Mouse (Mus musculus): Measurements from ENCODE around the gene Trim8. TPM values are rescaled to one million over a fixed set of nuclear protein-coding genes. Genes with fewer than 3 reads are reported as not detected.
A peak's percentile ranks its signal among the peaks of the same experiment; 100 is the strongest.

Trim8 gene
- total RNA-seq, 2 experiments from 2014 or later = 105 to 109 TPM

GRCm38 (mm10) chr19:46521698-46522097 is 20.2 kb downstream of the Trim8 start:
- no peak for DNase-seq (ENCODE audit: extremely low spot score in 1 of 2, low spot score in 1 of 2)

- no peak for DNase-seq (ENCODE audit: extremely low spot score in 1 of 2, low spot score in 1 of 2)
Observed at GRCm38 (mm10) chr19:46522433-46523044, 21.0 kb downstream of the Trim8 start.

GRCm38 (mm10) chr19:46523131-46523479 is 21.6 kb downstream of the Trim8 start:
- DNase-seq (ENCODE audit: extremely low spot score in 1 of 2, low spot score in 1 of 2) = no peak

- DNase-seq (ENCODE audit: extremely low spot score in 1 of 2, low spot score in 1 of 2) = peak in 1 of 2 experiments; percentile 47
Observed at GRCm38 (mm10) chr19:46523480-46524151, 22.1 kb downstream of the Trim8 start.

GRCm38 (mm10) chr19:46524152-46524544 is 22.6 kb downstream of the Trim8 start:
- no peak for DNase-seq (ENCODE audit: extremely low spot score in 1 of 2, low spot score in 1 of 2)

GRCm38 (mm10) chr19:46524601-46525321 is 23.3 kb downstream of the Trim8 start:
- DNase-seq (ENCODE audit: extremely low spot score in 1 of 2, low spot score in 1 of 2) = no peak

GRCm38 (mm10) chr19:46525691-46526631 is 24.5 kb downstream of the Trim8 start:
- DNase-seq (ENCODE audit: extremely low spot score in 1 of 2, low spot score in 1 of 2) = no peak

GRCm38 (mm10) chr19:46527632-46528528 is 26.4 kb downstream of the Trim8 start:
- no peak for DNase-seq (ENCODE audit: extremely low spot score in 1 of 2, low spot score in 1 of 2)

GRCm38 (mm10) chr19:46528529-46529213 is 27.2 kb downstream of the Trim8 start:
- no peak for DNase-seq (ENCODE audit: extremely low spot score in 1 of 2, low spot score in 1 of 2)

- DNase-seq (ENCODE audit: extremely low spot score in 1 of 2, low spot score in 1 of 2) = no peak
Observed at GRCm38 (mm10) chr19:46529601-46530448, 28.3 kb downstream of the Trim8 start.

- DNase-seq (ENCODE audit: extremely low spot score in 1 of 2, low spot score in 1 of 2) = no peak
Observed at GRCm38 (mm10) chr19:46530449-46530990, 29.0 kb downstream of the Trim8 start.

GRCm38 (mm10) chr19:46531071-46532030 is 29.8 kb downstream of the Trim8 start:
- no peak for DNase-seq (ENCODE audit: extremely low spot score in 1 of 2, low spot score in 1 of 2)

GRCm38 (mm10) chr19:46532031-46532688 is 30.7 kb downstream of the Trim8 start:
- DNase-seq (ENCODE audit: extremely low spot score in 1 of 2, low spot score in 1 of 2) = no peak

- DNase-seq (ENCODE audit: extremely low spot score in 1 of 2, low spot score in 1 of 2) = no peak
Observed at GRCm38 (mm10) chr19:46533066-46533465, 31.6 kb downstream of the Trim8 start.

- DNase-seq (ENCODE audit: extremely low spot score in 1 of 2, low spot score in 1 of 2) = no peak
Observed at GRCm38 (mm10) chr19:46533525-46533924, 32.0 kb downstream of the Trim8 start.

GRCm38 (mm10) chr19:46534542-46535098 is 33.1 kb downstream of the Trim8 start:
- DNase-seq (ENCODE audit: extremely low spot score in 1 of 2, low spot score in 1 of 2) = no peak

Data from layer of hippocampus, postnatal 25 days (tissue).